Mouse (Mus musculus) frontal cortex, adult (tissue): ENCODE results near the gene Rnf144a.
"Not testable (repeated sequence)": the region's sequence is repeated elsewhere in the genome, so short reads cannot be mapped to it uniquely, and the experiment has no call there.

Source experiments
- ATAC-seq: cut with Nextera tagmentation; 2 replicates; pipeline ENCODE4 v1.9.2; 2017; ENCODE audit warnings: mild to moderate bottlenecking, moderate library complexity, mixed read lengths; ENCODE audit not compliant: low TSS enrichment

Rnf144a gene

DNA sequence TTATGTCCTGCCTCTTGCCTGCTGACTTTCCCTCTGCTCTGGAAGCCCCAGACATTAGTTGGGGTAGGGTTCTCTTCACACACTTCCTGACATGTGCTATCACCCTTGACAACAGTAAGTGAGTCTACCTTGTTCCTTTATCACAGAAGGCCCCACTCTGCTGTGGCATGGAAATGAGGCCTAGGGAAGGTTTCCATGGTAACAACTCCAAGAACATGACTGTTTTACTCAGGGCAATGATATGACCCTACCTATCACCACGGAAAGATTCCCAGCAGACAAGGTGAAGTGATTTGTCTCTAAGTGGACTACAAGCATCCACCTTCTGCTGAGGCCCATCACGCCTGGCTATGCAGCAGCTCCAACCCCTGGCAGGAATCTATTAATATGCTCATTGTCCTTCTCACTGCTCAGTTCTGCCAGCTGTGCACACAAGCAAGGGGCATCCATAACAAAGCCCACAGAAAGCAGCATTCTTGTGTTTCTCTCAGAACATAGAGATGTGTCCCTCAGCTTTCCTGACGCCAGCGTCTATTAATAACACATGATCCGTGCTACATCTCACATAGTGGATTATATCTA lies 91.2 kb downstream of the Rnf144a start:
- peak; percentile 31 for ATAC-seq

- no peak for ATAC-seq
Observed at GRCm38 (mm10) chr12:26316261-26316660, 98.8 kb downstream of the Rnf144a start.

DNA sequence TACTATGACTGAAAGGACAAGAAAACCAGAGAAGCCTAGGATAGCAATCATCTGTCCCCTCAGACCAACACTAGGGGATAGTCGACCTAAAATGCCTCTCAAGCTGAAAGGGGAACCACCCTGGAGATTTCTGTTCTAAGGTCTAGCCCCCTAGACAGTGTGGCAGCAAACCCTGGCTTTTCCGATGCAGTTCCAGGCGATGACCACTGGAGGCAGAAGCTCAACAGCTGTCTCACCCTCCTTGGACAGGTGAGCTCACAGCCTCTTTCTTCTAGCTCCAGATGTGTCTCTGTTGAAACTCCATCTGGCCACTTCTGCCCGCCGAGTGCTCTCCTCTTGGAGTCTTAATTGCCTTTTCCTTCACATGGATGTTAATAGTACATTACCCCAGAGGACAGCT lies 100.1 kb downstream of the Rnf144a start:
- ATAC-seq: no peak

GRCm38 (mm10) chr12:26311548-26311947 lies 103.5 kb downstream of the Rnf144a start:
- ATAC-seq: peak; percentile 60

DNA sequence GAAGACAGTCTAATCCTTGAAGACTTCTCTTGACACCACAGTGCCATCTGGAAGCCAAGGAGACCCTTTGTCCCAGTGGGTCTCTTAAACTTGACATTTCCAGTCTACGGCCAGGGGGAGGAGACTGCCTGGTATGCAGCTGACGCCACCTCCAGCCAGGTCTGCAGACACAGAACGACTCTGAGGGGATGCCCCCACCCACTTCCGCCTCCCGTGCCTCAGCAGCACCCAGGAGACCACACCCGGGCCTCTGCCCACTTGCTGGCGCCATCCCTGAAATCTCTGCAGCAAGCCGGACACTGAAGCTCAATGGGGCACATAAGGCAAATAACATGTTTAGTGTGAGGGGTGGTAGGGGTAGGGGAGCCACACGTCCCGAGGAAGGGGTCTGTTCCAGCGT lies 104.8 kb downstream of the Rnf144a start:
- ATAC-seq: no peak

- ATAC-seq: no peak
Observed at GRCm38 (mm10) chr12:26302886-26303285, 112.2 kb downstream of the Rnf144a start.

DNA sequence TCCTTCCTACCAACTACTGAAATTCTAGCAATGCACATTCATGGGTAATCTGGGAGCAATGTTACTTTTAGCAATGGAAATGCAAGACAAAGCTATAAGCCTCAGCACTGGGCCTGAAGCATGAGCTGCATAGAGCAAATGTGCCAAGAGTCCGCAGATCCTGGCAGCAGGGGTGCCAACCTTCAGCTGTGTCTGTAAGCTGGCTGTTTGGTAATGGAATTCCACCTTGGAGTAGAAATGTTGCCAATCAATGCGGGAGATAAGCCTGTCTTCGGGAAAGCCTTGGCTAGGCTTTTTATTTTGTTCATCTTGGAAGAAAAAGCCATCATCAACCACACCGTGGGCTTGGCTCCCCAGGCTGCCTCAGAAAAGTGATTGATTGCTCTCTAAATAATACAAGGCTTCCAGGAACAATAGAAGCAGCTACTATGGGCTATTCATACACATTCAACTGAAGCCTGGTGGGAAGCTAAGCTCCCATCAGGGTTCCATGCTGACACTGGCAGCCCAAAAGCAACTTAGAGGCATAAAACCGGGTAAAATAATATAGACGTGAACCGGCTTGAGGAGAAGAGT lies 115.5 kb downstream of the Rnf144a start:
- no peak for ATAC-seq

GRCm38 (mm10) chr12:26295995-26296394 lies 119.1 kb downstream of the Rnf144a start:
- not testable (repeated sequence) for ATAC-seq

GRCm38 (mm10) chr12:26289200-26289599 lies 125.9 kb downstream of the Rnf144a start:
- no peak for ATAC-seq

DNA sequence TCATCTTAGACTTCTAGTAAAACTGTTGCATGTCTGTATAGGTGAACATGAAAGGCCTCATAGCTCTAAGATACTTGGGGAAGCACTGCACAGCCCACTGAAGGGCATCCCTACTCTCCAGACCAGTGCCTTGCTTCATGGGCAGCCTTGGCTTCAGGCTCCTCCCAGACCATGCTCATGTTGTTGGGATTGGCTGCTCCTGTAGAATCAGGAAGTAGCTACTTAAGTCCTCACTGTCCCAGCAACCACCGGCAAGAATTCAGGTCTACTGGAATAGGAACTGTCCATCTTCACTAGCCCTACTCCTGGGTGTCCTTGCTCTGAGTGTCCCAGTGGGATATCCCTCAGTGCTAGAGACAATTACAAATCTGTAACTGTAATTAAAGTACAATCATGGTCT lies 126.7 kb downstream of the Rnf144a start:
- ATAC-seq: no peak

GRCm38 (mm10) chr12:26285939-26286338 lies 129.1 kb downstream of the Rnf144a start:
- no peak for ATAC-seq

GRCm38 (mm10) chr12:26285460-26285859 lies 129.6 kb downstream of the Rnf144a start:
- ATAC-seq: no peak

DNA sequence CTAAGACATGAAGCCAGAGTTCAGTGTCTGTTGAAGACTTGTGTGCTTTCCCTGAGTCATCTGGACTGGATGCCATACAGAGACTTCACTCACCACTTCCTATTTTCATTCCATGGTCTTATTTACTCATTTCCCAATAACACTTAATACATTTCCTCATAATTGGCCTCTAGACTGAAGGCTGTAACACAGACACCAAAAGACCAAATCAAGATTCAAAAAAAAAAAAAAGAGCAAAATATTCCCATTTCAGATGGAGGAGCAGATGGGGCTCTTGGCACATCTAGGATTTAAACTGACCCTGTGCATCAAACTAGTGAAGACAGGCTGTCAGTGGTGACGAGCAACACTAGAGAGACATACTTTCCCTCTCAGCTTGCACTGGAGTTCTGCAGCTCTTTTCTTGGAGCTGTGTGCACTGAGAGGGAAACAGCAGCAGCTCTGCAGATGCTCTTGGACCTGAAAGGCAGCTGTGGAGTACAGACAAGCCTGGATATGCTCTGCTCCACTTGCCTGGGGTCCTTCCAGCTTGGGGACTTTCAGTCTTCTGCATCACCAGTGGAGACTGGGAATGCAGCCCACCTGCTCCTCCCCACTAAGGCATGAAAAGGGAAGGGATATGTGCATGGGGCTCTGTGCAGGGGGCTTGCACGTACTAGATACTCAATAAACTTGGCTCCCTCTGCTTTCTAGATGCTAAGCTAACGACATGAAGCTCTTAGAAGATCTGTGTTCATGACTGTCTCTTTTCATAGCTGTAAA lies 134.2 kb downstream of the Rnf144a start:
- ATAC-seq: no peak

GRCm38 (mm10) chr12:26277002-26277669 lies 137.9 kb downstream of the Rnf144a start:
- ATAC-seq: peak; percentile 83

- ATAC-seq: no peak
Observed at GRCm38 (mm10) chr12:26276556-26276955, 138.5 kb downstream of the Rnf144a start.
